Mouse (Mus musculus) bone marrow, adult 2 months (tissue): ENCODE measurements at regions not wholly inside any gene's neighbourhood (a gene's known extent, or its start where the extent isn't known, plus 50 kb on each side); places are given as distances from the start of the nearest gene placed in this dataset.

Source experiments
- CTCF ChIP-seq: fragments of 200-500 bp; IDR thresholded peaks from 2 replicates; pipeline ENCODE4 v1.5.1; 2011; ENCODE audit warnings: low read length, control low read depth; ENCODE audit not compliant: control insufficient read depth, insufficient read depth
- POLR2A ChIP-seq: fragments of 200-500 bp; IDR thresholded peaks from 2 replicates; pipeline ENCODE4 v1.6.1; 2011; ENCODE audit warnings: low read depth, mild to moderate bottlenecking, control low read depth, low read length, borderline replicate concordance; ENCODE audit not compliant: control insufficient read depth

DNA sequence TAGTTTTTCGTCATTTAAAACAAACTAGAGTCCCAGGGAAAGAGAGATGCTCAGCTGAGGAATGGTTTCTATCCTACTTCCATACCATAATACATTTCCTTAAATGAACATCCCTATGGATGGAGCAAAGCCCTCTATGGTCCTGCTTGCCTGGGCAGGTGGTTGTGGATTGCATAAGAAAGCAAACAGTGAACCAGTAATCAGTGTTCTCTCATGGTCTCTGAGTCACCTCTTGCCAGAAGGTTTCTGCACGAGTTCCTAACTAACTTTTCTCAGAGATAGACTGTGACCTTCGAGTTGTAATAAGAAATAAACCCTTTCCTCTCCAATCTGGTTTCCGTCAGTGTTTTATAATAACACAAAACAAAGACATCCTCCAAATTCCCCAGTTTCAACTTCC, 62.9 kb upstream of the Bet1 start:
- TF ChIP-seq CTCF (no peak), POLR2A (no peak)
